Mouse (Mus musculus) mammary gland, adult 2 months (tissue): Measurements from ENCODE around the gene 1700012A03Rik. TPM values are rescaled to one million over a fixed set of nuclear protein-coding genes. Genes with fewer than 3 reads are reported as not detected.

Experiments used
- polyA plus RNA-seq: library from polyadenylated mRNA; depleted of rRNA; stranded (reverse); fragments of >200 nt; gene quantifications from 2 replicates; pipeline ENCODE4 v1.2.3, GENCODE M21; 2012; ENCODE audit warnings: low replicate concordance; rRNA removed

The 1700012A03Rik gene
- polyA plus RNA-seq: not detected in 2 replicates

DNA sequence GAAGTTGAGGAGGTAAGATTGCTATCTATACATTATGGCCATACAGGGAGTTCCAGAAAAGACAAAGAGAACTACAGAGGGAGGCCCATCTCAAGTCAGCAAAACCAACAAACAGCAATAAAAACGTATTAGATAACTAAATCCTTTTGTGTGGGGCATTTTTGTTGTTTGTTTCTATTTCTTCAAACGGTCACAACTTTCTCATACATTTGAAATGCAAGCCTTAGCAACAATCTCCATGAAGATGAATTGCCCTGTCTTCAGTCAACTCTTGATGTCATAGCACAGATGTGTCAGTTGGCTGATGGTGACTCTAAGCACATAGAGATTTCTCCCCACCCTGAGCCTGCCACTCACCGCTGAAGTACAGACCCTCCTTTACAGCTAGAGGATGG, at the start of gene 1700012A03Rik:
Gene 1700012A03Rik (plus strand): TSS at position 296 of the 395 bp plus-strand sequence.

